Mouse (Mus musculus): ENCODE results near the gene Isyna1. TPM values are rescaled to one million over a fixed set of nuclear protein-coding genes. Genes with fewer than 3 reads are reported as not detected.
A peak's percentile ranks its signal among the peaks of the same experiment; 100 is the strongest.

The Isyna1 gene
- total RNA-seq, 1 experiment from 2014 or later = 16.3 TPM

DNA sequence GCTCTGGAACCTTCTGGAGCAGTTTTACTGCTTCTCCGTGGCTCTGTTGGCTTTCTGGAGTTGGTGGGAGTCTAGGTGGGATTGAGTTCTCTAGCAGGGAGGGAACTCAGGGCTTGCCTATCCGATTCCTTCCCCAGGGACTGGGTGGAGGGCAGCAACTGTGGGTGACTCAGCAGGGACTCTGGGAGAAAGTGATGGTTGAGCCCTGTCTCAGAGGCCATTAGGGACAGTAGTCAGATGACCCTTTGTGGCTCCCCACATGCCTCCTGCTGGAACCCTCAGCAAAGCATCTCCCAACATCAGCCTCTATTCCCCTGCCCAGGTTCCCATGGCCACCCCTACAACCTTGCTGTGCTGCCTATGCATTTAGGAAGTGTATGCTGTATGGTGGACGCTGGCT, 48.8 kb downstream of the Isyna1 start:
- ATAC-seq (replicated peaks; ENCODE audit: insufficient number of reproducible peaks, low FRiP score, low TSS enrichment, poor library complexity, severe bottlenecking) = no peak

DNA sequence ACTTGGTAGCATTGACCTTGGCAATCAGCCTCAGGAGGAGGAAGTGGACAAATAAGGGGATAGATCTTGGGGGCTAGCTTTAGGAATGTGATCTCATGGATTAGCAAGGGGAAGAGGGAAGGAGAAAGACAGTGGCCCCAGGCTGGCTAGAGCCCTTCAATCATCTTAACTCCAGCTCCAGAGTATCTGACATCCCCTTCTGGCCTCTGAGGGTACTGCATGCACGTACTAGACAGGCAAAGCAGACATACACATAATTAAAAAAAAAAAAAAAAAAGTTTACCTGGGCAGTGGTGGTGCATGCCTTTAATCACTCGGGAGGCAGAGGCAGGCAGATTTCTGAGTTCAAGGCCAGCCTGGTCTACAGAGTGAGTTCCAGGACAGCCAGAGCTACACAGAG, 49.9 kb downstream of the Isyna1 start:
- 0 out of 2 replicates have a peak, but pooled peaks have one; percentile 29 for ATAC-seq (replicated peaks; ENCODE audit: insufficient number of reproducible peaks, low FRiP score, low TSS enrichment, poor library complexity, severe bottlenecking)

DNA sequence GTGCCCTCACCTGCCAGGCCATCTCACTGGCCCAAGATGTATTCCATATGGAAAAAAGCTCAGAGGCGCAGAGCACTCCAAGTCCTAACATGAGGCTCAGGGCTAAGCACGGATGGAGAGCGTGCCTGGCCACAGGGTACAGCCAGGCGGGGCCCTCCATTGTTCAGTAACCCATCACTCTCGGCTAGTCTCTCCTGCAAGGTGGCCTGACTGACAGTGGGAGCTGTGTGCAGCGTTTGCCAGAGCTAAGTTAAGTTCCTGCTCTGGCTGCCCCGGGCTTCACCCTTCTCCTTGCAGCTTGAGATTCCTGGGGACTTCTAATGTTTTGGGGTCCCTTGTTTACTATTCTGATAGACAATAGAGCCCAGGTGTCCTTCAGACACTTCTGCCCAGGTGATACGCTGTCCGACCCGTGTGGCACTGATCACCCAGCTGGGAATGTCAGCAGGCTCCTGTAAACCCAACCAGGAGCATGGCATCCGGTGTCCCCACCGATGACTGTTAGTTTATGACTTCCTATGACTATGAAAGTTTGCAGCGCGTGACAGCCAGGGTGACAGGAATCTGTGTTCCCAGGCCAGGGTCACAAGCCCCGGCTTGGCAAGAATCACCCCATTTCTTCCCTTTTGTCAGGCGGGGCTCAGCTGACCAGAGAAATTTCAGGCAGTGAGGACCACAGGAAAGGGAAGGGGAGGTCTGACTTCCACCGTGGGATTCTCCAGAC, 51.5 kb downstream of the Isyna1 start:
- ATAC-seq (replicated peaks; ENCODE audit: insufficient number of reproducible peaks, low FRiP score, low TSS enrichment, poor library complexity, severe bottlenecking) = no peak

DNA sequence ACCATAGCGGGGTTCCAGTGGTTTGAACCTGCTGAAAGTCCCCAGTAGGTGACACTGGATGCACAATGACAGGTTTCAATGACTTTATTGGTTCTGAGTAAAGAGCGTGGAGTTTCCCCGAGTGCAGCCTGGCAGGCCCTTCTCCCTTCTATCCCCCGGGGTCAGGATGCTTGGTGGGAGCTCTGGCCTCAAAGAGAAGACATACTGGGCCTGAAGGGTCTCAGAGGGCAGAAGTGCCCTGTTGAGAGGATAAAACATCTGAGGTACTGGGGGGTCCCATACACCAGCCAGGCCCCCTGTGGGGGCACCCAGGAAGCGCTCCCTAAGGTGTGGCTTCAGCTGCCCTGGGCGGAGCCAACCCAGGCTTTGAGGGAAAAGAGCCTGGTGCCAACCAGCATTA, 52.2 kb downstream of the Isyna1 start:
- no peak for ATAC-seq (replicated peaks; ENCODE audit: insufficient number of reproducible peaks, low FRiP score, low TSS enrichment, poor library complexity, severe bottlenecking)

DNA sequence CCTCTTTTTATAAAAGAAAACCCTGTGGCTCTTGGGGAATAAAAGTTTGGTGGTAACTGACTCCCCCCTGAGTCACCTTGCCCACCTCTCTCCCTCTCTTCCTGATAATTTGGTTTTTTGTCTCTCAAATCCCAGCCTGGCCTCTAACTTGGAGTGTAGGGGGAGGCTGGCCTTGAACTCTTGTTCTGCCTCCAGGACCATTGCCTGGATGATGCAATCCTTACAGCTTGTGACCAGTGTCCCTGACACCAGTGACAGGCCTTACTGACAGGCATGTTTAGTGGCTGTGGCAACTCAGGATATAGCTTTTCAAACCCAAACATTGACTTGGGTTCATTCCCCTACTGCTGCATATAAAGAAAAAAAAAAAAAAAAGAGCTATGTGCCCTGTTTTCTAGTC, 52.6 kb downstream of the Isyna1 start:
- no peak for ATAC-seq (replicated peaks; ENCODE audit: insufficient number of reproducible peaks, low FRiP score, low TSS enrichment, poor library complexity, severe bottlenecking)

Other genes with a start within 250 kb of the Isyna1 start
- gene Upf1, start 241.1 kb upstream of the Isyna1 start, total RNA-seq (2017) = 21.5 to 44.5 TPM (median 27.6 TPM) in 3 replicates
- gene Comp, start 220.8 kb upstream of the Isyna1 start, total RNA-seq (2017) = 0.11 to 4.1 TPM (median 0.19 TPM) in 3 replicates
- 1.8 to 7.0 TPM (median 6.5 TPM) in 3 replicates for gene Crtc1, start 154.8 kb upstream of the Isyna1 start, total RNA-seq (2017)
- 3.3 to 8.3 TPM (median 3.4 TPM) in 3 replicates for gene Klhl26, start 117.4 kb upstream of the Isyna1 start, total RNA-seq (2017)
- not detected in 3 replicates for gene Tmem59l, start 107.0 kb upstream of the Isyna1 start, total RNA-seq (2017)
- not detected in 3 replicates for gene Crlf1, start 101.2 kb upstream of the Isyna1 start, total RNA-seq (2017)
- 16.6 to 32.7 TPM (median 26.1 TPM) in 3 replicates for gene Rex1bd, start 87.6 kb upstream of the Isyna1 start, total RNA-seq (2017)
- gene Uba52, start 83.6 kb upstream of the Isyna1 start, total RNA-seq (2017) = 1,178 to 1,886 TPM (median 1,315 TPM) in 3 replicates
- 147 to 174 TPM (median 173 TPM) in 3 replicates for gene Fkbp8, start 66.6 kb upstream of the Isyna1 start, total RNA-seq (2017)
- 63.0 to 84.2 TPM (median 67.0 TPM) in 3 replicates for gene Kxd1, start 66.4 kb upstream of the Isyna1 start, total RNA-seq (2017)
- 13.9 to 16.9 TPM (median 15.1 TPM) in 3 replicates for gene Ell, start 54.9 kb upstream of the Isyna1 start, total RNA-seq (2017)
- gene Ssbp4, start 14.5 kb downstream of the Isyna1 start, total RNA-seq (2017) = 83.1 to 151 TPM (median 94.1 TPM) in 3 replicates
- gene Lrrc25, start 21.8 kb downstream of the Isyna1 start, total RNA-seq (2017) = 28.5 to 42.6 TPM (median 42.2 TPM) in 3 replicates
- gene Gdf15, start 38.1 kb downstream of the Isyna1 start, total RNA-seq (2017) = 0.19 to 3.8 TPM in 2 of 3 replicates, not detected in the other
- 2.3 to 4.9 TPM (median 3.3 TPM) in 3 replicates for gene Pgpep1, start 66.0 kb downstream of the Isyna1 start, total RNA-seq (2017)
- gene Lsm4, start 78.9 kb downstream of the Isyna1 start, total RNA-seq (2017) = 69.1 to 93.3 TPM (median 80.9 TPM) in 3 replicates
- gene Jund, start 104.6 kb downstream of the Isyna1 start, total RNA-seq (2017) = 131 to 182 TPM (median 168 TPM) in 3 replicates
- 0.67 to 0.78 TPM in 2 of 3 replicates, not detected in the other for gene Iqcn, start 109.1 kb downstream of the Isyna1 start, total RNA-seq (2017)
- gene Gm3336, start 124.2 kb downstream of the Isyna1 start, total RNA-seq (2017) = not detected in 3 replicates
- gene Pde4c, start 129.3 kb downstream of the Isyna1 start, total RNA-seq (2017) = 0.10 to 0.19 TPM in 2 of 3 replicates, not detected in the other
- 0.85 to 5.4 TPM (median 2.5 TPM) in 3 replicates for gene Rab3a, start 160.3 kb downstream of the Isyna1 start, total RNA-seq (2017)
- gene Mpv17l2, start 166.6 kb downstream of the Isyna1 start, total RNA-seq (2017) = 2.0 to 11.3 TPM (median 4.8 TPM) in 3 replicates
- gene Pik3r2, start 182.3 kb downstream of the Isyna1 start, total RNA-seq (2017) = 5.5 to 12.7 TPM (median 10.3 TPM) in 3 replicates
- 9.6 to 28.2 TPM (median 11.6 TPM) in 3 replicates for gene Mast3, start 210.7 kb downstream of the Isyna1 start, total RNA-seq (2017)
- 2.7 to 11.0 TPM (median 7.9 TPM) in 3 replicates for gene Il12rb1, start 214.1 kb downstream of the Isyna1 start, total RNA-seq (2017)
- 24.6 to 27.9 TPM (median 26.7 TPM) in 3 replicates for gene Arrdc2, start 245.3 kb downstream of the Isyna1 start, total RNA-seq (2017)